Mouse (Mus musculus) cortical plate, adult 2 months (tissue): ENCODE results near the gene Ptpn12.

Experiments
- CTCF ChIP-seq: fragments of 200-500 bp; IDR thresholded peaks from 2 replicates; pipeline ENCODE4 v1.5.1; 2011; ENCODE audit warnings: mild to moderate bottlenecking, control low read depth, low read length; ENCODE audit not compliant: insufficient read depth; ENCODE audit errors: extremely low read depth
- POLR2A ChIP-seq: fragments of 200-500 bp; IDR thresholded peaks from 2 replicates; pipeline ENCODE4 v1.6.1; 2011; ENCODE audit warnings: mild to moderate bottlenecking, low read length, control low read depth; ENCODE audit not compliant: insufficient read depth; ENCODE audit errors: extremely low read depth

DNA sequence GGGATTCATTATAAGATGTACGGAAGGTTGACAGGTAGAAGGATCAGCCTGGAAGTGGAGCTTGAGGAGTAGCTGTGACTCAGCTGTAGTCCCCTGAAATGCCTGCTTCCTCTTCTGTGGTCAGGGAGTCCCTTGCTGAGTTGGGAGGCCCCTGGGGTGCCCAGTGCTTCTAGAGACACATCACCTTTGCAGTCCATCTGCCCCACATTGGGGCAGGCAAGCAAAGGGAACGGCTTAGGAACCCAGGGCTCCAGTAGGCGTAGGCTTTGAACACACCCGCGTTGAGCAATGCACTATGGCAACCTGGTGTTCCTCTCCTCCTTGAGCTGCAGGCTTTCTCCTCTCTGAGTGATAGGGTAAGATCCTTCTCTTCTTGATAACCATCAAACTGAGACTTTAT lies 82.6 kb downstream of the Ptpn12 start:
- TF ChIP-seq POLR2A (no peak), CTCF (no peak)
